Mouse (Mus musculus) liver, adult 2 months (tissue): ENCODE data around the gene Blzf1. TPM values are rescaled to one million over a fixed set of nuclear protein-coding genes. Genes with fewer than 3 reads are reported as not detected.

Experiments used
- DNase-seq: peaks from one replicate; pipeline ENCODE4 v3.0.0-alpha.2; 2011; ENCODE audit warnings: low read depth, low spot score; ENCODE audit errors: extremely low read depth
- H3K27ac ChIP-seq: fragments of 200-500 bp; replicated peaks from 2 replicates; pipeline ENCODE4 v1.5.1; 2012; ENCODE audit warnings: low read depth, mild to moderate bottlenecking, control low read depth, inconsistent platforms, low read length; ENCODE audit not compliant: insufficient read depth
- H3K27me3 ChIP-seq: fragments of 200-500 bp; 2 replicates; pipeline ENCODE4 v1.6.1; 2012; ENCODE audit warnings: mild to moderate bottlenecking, moderate library complexity, low read length, inconsistent platforms; ENCODE audit not compliant: control insufficient read depth, insufficient read depth
- H3K36me3 ChIP-seq: fragments of 200-500 bp; 2 replicates; pipeline ENCODE4 v1.6.1; 2012; ENCODE audit warnings: low read length, inconsistent platforms; ENCODE audit not compliant: control insufficient read depth, insufficient read depth
- H3K4me1 ChIP-seq: fragments of 200-500 bp; 2 replicates; pipeline ENCODE4 v1.6.1; 2011; ENCODE audit warnings: low read length; ENCODE audit not compliant: control insufficient read depth, insufficient read depth
- H3K4me3 ChIP-seq: fragments of 200-500 bp; 2 replicates; pipeline ENCODE4 v1.5.1; 2011; ENCODE audit warnings: low read depth, mild to moderate bottlenecking, control low read depth, low read length, moderate library complexity; ENCODE audit not compliant: insufficient read depth
- H3K79me2 ChIP-seq: fragments of 200-500 bp; 2 replicates; pipeline ENCODE4 v1.6.1; 2012; ENCODE audit warnings: inconsistent platforms, mild to moderate bottlenecking, low read length, moderate library complexity; ENCODE audit not compliant: control insufficient read depth, insufficient read depth
- H3K9ac ChIP-seq: fragments of 200-500 bp; 2 replicates; pipeline ENCODE4 v1.6.1; 2012; ENCODE audit warnings: low read depth, mild to moderate bottlenecking, control low read depth, inconsistent platforms, low read length
- CTCF ChIP-seq: fragments of 200-500 bp; IDR thresholded peaks from 2 replicates; pipeline ENCODE4 v1.5.1; 2011; ENCODE audit warnings: low read depth, low read length, control low read depth
- POLR2A ChIP-seq: fragments of 200-500 bp; IDR thresholded peaks from 2 replicates; pipeline ENCODE4 v1.6.1; 2011; ENCODE audit warnings: low read length, control low read depth; ENCODE audit not compliant: insufficient read depth; ENCODE audit errors: extremely low read depth
- WGBS: fragments of 180-500 bp; shearing (Covaris S2); methylation state at CpG from one replicate; pipeline ENCODE4 v1.1.7; 2018; 5-methylcytosine and 5-hydroxymethylcytosine counted together
- polyA plus RNA-seq: library from polyadenylated mRNA; depleted of rRNA; stranded (reverse); fragments of >200 nt; gene quantifications from 2 replicates; pipeline ENCODE4 v1.2.3, GENCODE M21; 2012
- total RNA-seq: library from RNA; depleted of rRNA; stranded (reverse); fragments of >200 nt; gene quantifications from 2 replicates; pipeline ENCODE4 v1.2.3, GENCODE M21; 2014

Gene Blzf1
- total and polyA plus RNA-seq, 2 experiments, result 1.9 to 7.6 TPM

DNA sequence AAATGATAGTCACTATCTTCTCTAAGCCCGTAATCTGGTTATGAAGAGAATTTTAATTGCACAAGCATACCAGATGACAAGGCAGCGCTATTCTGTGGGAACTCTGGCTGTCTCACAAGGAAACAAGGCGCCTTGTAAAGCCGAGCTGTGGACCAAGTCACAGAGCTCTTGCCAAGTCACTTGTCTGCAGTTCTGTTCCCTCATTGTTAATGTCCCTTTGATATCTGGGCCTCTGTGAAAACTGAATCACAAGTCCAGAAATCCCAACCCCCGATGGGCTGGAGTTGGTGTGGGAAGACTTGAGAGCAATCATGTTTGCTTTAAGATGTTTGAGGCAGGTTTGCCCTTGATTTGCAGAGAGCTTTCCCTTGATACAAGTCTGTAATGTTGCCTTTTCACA, 13.4 kb upstream of the Blzf1 start:
- Histone ChIP-seq H3K36me3 (no peaks in the 10 kb centered on the region), H3K4me1 (peaks cover 13% of the 10 kb centered on the region; the same call in 1 of the 2 replicates), H3K9ac (no peak overlapping the region), H3K79me2 (no peaks in the 10 kb centered on the region), H3K27me3 (no peaks in the 10 kb centered on the region), H3K4me3 (no peak overlapping the region), H3K27ac (no peak overlapping the region)
- peak; percentile 19 for DNase-seq
- no peak for TF ChIP-seq POLR2A
- no peak for TF ChIP-seq CTCF
- WGBS, result 83% methylated on average over 5 of the region's 5 CpGs

DNA sequence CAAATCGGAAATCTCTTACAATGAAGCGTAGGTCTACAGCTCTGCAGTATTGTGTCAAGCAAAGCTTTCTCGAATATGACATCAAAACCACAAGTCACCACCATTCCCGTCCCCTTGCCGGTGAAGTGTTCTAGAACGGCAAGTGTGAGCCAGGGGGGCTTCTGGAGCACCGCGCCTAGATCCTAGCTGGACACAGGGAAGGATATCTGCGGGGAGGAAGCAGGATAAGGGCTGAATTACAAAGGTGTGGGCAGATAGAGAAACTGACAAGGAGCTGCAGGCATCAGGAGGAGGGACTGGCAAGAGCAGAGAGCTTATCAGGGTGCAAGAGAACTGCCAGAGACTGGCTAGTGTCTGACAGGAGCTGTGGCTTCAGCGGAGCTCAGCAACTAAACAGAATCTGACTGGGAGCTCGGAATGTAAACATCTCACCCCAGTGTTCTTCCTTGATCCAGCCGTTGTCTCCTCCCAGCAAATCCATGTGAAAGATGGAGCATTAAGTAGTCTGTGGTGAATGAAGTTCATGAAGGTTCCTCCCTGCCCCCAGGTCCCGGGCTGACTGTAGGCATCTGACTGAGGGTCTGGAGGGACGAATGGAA, 12.4 kb upstream of the Blzf1 start:
- Histone ChIP-seq H3K27me3 (no peaks in the 10 kb centered on the region), H3K4me1 (peaks cover 9% of the 10 kb centered on the region; the same call in 1 of the 2 replicates), H3K4me3 (no peak overlapping the region), H3K36me3 (no peaks in the 10 kb centered on the region), H3K27ac (no peak overlapping the region), H3K9ac (no peak overlapping the region), H3K79me2 (no peaks in the 10 kb centered on the region)
- TF ChIP-seq CTCF (no peak), POLR2A (no peak)
- 82% methylated on average over 14 of the region's 14 CpGs for WGBS
- no peak for DNase-seq

DNA sequence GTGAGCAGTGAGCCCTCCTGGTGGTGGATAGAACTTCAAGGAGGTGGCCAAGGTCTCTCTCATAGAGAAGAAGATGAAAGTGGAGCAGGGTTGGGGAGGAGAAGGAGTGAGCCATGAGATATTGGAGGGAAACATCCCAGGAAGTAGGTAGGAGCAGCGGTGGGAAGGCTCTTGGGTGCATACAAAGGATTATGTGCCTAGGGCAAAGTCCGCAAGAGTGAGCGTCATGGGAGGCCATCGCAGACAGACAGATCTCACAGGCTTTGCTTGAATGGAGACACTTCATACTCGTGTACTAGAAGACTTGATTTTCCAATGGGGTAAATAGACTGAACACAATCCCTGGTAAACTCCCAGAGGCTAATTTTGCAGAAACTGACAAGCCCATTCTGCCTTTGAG, 11.2 kb upstream of the Blzf1 start:
- Histone ChIP-seq H3K79me2 (no peaks in the 10 kb centered on the region), H3K4me3 (no peak overlapping the region), H3K27ac (no peak overlapping the region), H3K4me1 (peaks cover 3% of the 10 kb centered on the region; the same call in 1 of the 2 replicates), H3K27me3 (no peaks in the 10 kb centered on the region), H3K36me3 (no peaks in the 10 kb centered on the region), H3K9ac (no peak overlapping the region)
- WGBS, result 77% methylated on average over 5 of the region's 5 CpGs
- DNase-seq, result no peak
- no peak for TF ChIP-seq POLR2A
- no peak for TF ChIP-seq CTCF

DNA sequence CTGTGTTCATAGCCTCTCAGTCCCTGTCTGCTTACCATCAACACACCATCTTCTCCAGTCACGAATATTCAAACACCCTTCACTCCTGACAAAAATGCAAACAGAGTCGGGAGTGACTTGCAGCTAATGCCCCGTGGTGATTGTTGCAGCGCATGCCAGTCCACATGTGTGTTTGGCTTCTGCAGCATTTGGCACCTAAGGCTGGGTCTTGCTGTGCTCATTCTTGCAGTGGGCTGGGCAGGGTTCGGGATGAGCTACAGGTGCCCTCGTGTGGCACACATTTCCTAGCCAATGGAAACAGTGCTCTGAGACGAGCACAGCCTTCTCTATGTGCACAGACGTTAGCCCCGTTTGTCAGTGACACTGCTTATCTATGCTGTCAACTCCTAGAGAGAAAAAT, 10.0 kb upstream of the Blzf1 start:
- 81% methylated on average over 9 of the region's 9 CpGs for WGBS
- DNase-seq, result no peak

DNA sequence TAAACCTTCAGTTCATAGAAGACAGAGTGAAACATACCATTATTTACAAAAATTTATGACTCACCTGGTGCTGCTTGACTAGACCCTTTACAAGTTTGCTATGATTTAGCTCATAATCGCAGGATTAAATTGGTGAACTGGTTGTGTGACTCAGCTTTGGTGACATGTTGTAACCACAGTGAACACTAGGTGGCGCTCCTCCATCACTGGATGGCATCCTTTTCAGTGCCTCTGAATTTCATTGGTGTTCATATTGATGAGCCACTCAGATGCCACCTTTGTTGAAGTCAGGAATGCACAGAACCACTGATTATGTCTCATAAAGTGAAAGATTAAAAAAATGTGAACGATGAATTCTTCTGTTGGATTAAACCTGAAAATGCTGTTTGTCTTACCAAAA, 9.4 kb upstream of the Blzf1 start:
- no peaks in the 10 kb centered on the region for H3K79me2 ChIP-seq
- no peak for TF ChIP-seq POLR2A
- peak; percentile 68 for TF ChIP-seq CTCF
- WGBS, result 20% methylated on average over 3 of the region's 3 CpGs
- no peak overlapping the region for H3K4me3 ChIP-seq
- no peaks in the 10 kb centered on the region for H3K4me1 ChIP-seq
- no peaks in the 10 kb centered on the region for H3K36me3 ChIP-seq
- H3K27me3 ChIP-seq, result no peaks in the 10 kb centered on the region
- H3K9ac ChIP-seq, result no peak overlapping the region
- no peak overlapping the region for H3K27ac ChIP-seq
- peak; percentile 50 for DNase-seq

More for the DNA sequence above, 10.0 kb upstream of the Blzf1 start:
- H3K4me1 ChIP-seq, result peaks cover 3% of the 10 kb centered on the region; the same call in 1 of the 2 replicates
- H3K79me2 ChIP-seq, result no peaks in the 10 kb centered on the region
- TF ChIP-seq POLR2A, result no peak
- no peak for TF ChIP-seq CTCF
- H3K36me3 ChIP-seq, result no peaks in the 10 kb centered on the region
- H3K27me3 ChIP-seq, result no peaks in the 10 kb centered on the region
- H3K4me3 ChIP-seq, result no peak overlapping the region
- no peak overlapping the region for H3K27ac ChIP-seq
- H3K9ac ChIP-seq, result no peak overlapping the region

DNA sequence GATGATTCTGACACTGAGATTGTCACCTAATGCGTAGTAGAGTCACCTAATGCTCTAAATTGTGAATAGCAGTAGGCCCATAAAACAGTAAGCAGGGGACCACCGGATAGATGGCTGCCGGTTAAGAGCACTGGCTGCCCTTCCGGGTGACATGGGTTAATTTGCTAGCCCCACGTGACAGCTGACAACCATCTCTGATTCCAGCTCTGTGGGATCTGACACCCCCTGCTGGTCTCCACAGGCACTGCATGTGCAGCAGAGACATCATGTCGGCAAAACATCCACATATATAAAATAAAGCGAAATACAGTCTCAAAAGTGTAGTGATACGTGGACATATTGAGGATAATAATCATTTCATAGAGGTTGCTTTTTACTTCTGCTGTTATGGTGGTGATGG, 8.0 kb upstream of the Blzf1 start:
- H3K79me2 ChIP-seq, result no peaks in the 10 kb centered on the region
- H3K27ac ChIP-seq, result no peak overlapping the region
- H3K4me1 ChIP-seq, result no peaks in the 10 kb centered on the region
- no peak overlapping the region for H3K9ac ChIP-seq
- WGBS, result 84% methylated on average over 8 of the region's 8 CpGs
- H3K27me3 ChIP-seq, result no peaks in the 10 kb centered on the region
- no peak overlapping the region for H3K4me3 ChIP-seq
- TF ChIP-seq POLR2A (no peak), CTCF (peak; percentile 85)
- DNase-seq, result peak; percentile 20
- H3K36me3 ChIP-seq, result no peaks in the 10 kb centered on the region
